Mouse (Mus musculus): ENCODE measurements at regions not wholly inside any gene's neighbourhood (a gene's known extent, or its start where the extent isn't known, plus 50 kb on each side); places are given as distances from the start of the nearest gene placed in this dataset.

- no peak for DNase-seq (ENCODE audit: low spot score in 2 of 2)
These were observed 178.8 kb upstream of the Nampt start for GRCm38 (mm10) chr12:32640591-32640990.

- no peak for DNase-seq (ENCODE audit: low spot score in 2 of 2)
These were observed 176.9 kb upstream of the Nampt start for GRCm38 (mm10) chr12:32642493-32642892.

DNA sequence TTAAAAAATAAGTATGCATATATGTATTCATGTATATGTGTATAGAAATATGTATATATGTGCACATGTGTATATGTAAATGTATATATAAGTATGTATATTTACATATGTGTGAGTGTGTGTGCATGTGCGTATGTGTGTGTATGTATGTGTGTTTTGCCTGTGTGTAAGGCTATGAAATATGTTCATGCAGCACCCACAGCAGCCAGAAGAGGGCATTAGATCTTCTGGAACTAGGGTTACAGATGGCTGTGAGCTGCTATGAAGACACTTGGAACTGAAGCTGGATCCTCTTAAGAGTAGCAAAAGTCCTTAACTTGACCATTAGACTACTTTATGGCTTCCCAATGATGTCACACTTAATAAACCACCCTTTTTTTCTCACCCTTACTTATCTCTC is 166.2 kb upstream of the Nampt start:
- no peak for DNase-seq (ENCODE audit: low spot score in 2 of 2)

GRCm38 (mm10) chr12:32656194-32656593 is 163.2 kb upstream of the Nampt start:
- no peak for DNase-seq (ENCODE audit: low spot score in 2 of 2)

- no peak for DNase-seq (ENCODE audit: low spot score in 2 of 2)
These were observed 157.4 kb upstream of the Nampt start for GRCm38 (mm10) chr12:32661782-32662413.

GRCm38 (mm10) chr12:32666040-32666439 is 153.3 kb upstream of the Nampt start:
- no peak for DNase-seq (ENCODE audit: low spot score in 2 of 2)

DNA sequence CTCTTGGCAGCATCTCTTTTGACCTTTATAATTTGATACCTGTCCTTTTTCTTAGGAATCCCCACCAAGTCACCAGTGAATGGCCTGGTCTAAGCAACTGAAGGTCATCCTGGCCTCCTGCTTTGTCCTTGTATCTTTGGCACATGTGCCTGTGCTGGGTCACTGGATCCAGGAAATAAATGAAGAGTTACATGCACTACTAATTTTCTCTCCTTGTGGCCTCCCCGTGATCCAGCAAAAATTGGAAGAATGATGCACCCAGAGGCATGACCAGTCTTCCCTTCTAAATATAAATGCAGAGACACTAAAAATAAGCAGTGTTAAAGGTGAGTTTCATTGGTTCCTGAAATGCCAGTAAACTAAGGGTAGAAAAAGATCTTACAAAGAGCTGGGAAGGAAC is 141.4 kb upstream of the Nampt start:
- DNase-seq (ENCODE audit: low spot score in 2 of 2): no peak

DNA sequence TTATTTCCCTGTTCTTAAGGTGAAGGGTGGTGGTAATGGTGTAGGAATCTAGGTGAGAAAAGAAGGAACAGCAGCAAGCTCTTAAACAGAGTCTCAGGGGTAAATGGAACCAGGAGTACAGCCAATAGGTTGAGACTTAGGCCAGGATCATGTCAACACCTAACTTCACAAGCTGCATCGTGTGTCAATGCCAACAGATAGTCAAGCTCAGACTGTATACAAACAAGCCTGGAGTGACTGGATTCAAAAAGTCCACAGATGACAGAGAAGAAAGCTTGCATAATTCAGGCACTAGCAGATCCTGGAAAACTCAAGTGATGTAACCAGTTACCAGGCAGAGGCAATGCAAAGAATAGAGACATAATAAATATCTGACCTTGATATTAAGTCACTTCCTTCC is 140.6 kb upstream of the Nampt start:
- DNase-seq (ENCODE audit: low spot score in 2 of 2): no peak

DNA sequence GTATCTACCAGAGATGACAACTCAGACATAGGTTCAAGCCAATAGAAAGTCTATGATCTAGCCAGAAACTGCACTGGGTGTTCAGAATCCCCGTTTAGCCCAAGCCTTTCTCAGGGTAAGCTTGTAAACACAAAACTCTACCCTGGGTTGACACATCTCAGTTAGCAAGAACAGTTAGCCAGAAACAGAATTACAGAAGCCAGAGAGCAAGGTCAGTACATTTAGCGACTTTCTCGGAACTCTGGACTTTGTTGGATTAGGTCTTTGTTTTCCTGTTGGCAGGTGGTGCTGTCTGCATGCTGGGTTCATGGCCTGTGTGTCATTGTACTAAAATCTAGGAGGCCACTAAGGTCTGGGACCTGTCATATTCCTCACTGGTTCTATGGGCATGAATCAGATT is 137.4 kb upstream of the Nampt start:
- DNase-seq (ENCODE audit: low spot score in 2 of 2): no peak

DNA sequence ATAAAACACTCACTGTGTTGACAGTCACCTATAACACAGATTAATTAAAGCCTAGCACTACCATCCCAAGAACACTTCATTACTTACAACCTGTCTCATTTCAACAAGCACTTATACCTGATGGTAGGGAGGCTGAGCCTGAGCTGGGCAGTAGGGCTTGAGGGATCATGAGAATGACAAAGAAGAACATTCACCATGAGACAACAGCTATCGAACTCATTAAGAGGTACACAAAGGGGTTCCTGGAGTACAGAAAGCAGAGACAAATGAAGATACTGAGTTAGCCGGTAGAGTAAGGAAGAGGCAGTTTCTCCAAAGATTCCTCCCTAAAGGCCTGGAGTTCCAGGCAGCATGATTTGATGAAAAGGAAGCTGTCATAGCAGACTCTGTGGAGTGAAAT is 136.0 kb upstream of the Nampt start:
- no peak for DNase-seq (ENCODE audit: low spot score in 2 of 2)

DNA sequence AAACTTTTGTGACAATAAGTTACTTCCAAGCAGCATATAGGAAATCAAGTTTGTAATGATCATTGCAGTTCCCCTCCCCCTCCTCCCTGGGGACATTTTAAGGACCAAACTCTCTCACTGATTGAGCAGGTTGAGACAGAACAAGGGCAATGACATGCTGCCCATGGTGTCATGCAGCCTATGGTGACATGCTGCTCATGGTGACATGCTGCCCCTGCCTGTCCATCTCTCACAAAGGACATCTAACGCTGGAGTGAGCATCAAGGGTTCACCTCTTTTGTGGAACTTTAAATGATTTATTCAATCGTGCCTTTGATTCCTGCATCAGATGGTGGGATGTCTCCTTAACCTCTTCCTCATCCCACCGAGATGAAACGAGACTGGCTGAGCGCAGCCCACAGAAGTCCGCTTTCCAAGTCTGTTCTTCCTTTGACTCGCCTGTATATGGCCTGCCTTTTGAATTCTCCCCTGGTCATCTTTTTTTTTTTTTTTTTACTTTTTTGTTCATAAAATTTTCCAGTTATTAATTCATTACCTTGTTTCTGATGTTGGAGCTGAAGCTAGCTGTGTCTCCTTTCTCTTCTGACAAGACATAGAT is 133.5 kb upstream of the Nampt start:
- no peak for DNase-seq (ENCODE audit: low spot score in 2 of 2)

GRCm38 (mm10) chr12:32689361-32689760 is 130.0 kb upstream of the Nampt start:
- no peak for DNase-seq (ENCODE audit: low spot score in 2 of 2)

- DNase-seq (ENCODE audit: low spot score in 2 of 2): no peak
These were observed 129.2 kb upstream of the Nampt start for GRCm38 (mm10) chr12:32690096-32690495.

DNA sequence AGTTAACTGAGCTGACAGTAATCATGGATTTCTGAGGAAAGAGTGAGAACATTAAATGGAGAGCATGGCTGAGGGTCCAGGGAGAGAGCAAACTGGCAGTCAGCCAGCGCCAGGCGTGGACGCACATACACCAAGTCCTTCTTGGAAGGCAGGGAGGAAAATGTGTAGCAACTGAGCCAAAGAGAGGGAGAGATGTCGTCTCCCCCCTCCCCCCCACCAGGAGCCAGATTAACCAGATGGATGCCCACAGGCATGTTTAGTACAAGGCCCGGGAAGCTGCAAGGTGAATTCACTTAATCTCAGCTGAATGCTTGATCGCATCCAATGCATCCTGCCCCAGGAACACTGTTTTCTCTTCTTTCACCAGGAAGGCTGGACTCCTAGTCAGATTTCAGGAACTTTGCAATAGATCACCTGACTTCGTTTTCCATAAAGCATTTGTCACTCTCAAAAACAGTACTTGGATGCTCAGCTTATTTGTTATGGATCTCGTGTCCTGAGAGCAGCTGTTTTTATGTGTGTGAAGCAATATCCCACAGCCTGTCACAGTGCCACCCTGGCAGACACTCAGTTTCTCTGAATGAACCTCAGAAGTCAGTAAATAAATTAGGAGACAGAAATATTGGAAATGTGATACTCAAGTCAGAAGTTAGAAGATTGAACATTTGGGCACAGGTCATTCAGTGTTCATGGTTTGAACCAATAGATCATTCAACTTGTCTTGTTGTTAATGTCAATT is 127.1 kb upstream of the Nampt start:
- no peak for DNase-seq (ENCODE audit: low spot score in 2 of 2)

DNA sequence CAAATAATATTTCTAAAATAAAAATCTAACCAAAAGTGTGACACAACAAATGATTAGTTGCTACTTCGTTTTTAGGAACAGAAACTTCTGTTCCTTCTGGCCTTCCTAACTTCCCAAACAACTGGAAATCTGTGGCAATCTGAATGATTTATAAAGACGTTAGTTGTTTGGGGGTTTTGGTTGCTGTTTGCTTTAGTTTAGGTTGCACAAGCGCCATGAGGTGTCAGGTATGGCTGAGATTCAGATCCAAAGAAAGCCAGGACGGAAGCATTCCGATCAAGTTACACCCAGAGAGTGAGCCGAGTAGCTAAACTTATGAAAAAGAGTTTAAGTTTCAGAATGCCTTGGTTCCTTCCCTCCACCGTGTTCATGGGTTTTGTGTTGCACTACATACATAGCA is 126.4 kb upstream of the Nampt start:
- DNase-seq (ENCODE audit: low spot score in 2 of 2): no peak

GRCm38 (mm10) chr12:32693678-32694077 is 125.7 kb upstream of the Nampt start:
- DNase-seq (ENCODE audit: low spot score in 2 of 2): no peak

DNA sequence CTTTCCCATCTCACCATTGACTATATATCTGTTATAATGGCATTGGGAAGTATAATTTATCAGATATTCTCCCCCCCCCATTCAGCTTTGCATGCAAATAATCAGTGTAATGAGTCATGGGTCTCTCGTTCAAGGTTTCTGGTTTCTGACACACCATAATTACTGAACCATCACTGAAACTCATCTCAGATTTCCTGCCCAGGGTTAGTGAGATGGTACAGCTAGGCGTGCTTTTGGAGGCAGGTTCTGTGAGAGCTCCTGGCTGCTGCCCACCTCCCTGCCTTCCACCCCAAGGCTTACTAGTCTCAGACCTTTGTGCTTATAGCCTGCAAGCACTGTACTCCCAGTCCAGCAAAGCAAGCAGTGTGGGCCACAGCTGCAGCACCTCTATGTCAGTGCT is 122.5 kb upstream of the Nampt start:
- DNase-seq (ENCODE audit: low spot score in 2 of 2): no peak

- DNase-seq (ENCODE audit: low spot score in 2 of 2): no peak
These were observed 110.2 kb upstream of the Nampt start for GRCm38 (mm10) chr12:32709188-32709587.

DNA sequence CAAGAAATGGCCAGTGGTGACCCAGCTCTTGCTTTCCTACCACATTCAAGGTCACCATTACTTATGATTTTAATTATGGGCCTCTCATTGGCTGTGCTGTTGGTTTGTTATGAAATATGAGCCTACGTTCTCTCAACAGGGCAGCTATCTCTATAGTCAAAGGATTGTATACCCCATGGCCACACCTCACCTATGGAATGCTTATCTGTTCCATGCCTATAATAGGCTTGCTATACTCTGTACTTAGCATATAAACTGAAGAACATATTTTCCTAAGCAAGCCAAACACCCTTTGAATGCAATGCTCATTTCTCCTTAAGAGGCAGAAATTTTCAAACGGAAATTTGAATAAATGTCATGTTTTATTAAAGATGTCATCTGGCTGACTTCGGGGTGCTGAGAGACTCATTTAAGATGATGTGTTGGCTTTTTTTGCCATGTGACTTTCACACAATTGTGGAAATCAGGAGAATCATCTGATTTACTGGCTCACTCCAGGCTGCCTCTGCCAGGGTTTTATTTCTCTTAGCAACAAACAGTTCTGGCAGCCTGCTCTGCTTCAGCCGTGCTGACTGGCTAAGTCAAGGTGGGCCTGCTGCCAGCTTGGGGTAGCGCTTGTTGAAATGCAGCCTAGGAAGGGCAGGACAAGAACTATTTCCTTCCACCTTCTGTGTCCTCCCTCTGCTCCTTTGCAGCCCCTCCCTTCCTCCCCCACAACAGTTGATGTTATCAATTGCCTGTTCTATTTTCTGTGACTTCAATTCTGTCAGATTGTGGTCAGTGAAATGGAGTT is 102.0 kb upstream of the Nampt start:
- peak; percentile 35 to 76 for DNase-seq (ENCODE audit: low spot score in 2 of 2)

- DNase-seq (ENCODE audit: low spot score in 2 of 2): no peak
These were observed 100.1 kb upstream of the Nampt start for GRCm38 (mm10) chr12:32719203-32719602.

GRCm38 (mm10) chr12:32724451-32725188 is 94.7 kb upstream of the Nampt start:
- no peak for DNase-seq (ENCODE audit: low spot score in 2 of 2)

- no peak for DNase-seq (ENCODE audit: low spot score in 2 of 2)
These were observed 91.8 kb upstream of the Nampt start for GRCm38 (mm10) chr12:32727539-32727938.

All from urinary bladder, postnatal 4 days (tissue).